10 mouse cellular contexts compared by ENCODE assay signal in the genomic region with DNA sequence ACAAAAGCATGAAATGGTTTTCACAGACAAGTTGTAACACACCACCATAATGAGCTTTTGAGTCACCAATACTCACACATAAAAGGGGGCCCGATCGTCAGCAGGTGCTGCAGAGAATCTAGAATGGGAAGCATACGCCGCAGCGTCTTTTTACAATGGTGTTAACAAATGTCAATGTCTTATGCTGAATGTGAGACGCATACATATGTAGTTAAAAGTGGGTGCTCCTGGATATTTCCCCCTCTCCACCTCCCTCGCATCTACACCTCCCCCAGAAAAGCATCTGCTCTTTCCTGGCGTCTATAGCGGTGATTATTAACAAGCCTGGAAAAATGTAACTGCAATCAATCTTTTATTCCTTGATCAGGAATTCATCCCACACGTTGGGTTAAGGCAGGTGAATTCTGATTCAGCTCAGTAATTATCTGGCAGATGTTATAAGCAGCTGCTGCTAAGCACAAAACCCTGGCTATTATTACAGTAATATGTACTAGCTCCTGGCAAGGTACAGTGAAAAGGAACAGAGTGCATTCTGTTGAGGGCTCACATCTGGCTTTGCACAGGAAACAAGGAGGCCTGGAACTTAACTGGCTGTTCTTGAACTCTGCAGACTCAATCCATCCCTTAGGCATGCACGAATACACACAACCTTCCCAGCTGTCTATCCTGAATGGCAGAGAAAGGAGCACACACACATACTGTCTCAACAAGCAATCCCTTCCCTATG.
A peak's percentile ranks its signal among the peaks of the same experiment; 100 is the strongest.
DNase-seq lines count a peak whose midpoint lies in the region; ATAC-seq and TF ChIP-seq lines count a peak whose summit lies in the region.
"Had no signal": no experiment of that assay in that cellular context is flagged by ENCODE, and none has a peak within 500 bp of the region (broad histone marks: within the 10 kb centered on the region; RNA-seq: fewer than 3 reads in every experiment).

No protein-coding gene starts in this region.

- H3K27me3 ChIP-seq in forebrain, embryonic 11.5 days (ENCODE audit: control insufficient read depth, insufficient read depth, low read length) = no peaks in the 10 kb centered on the region
- H3K27me3 ChIP-seq in forebrain, embryonic 10.5 days (ENCODE audit: poor library complexity, severe bottlenecking) = no peaks in the 10 kb centered on the region
- H3K27me3 ChIP-seq in embryonic facial prominence, embryonic 15.5 days = no peaks in the 10 kb centered on the region
- H3K27me3 ChIP-seq in midbrain, embryonic 14.5 days (ENCODE audit: control insufficient read depth, insufficient read depth, low read length) = no peaks in the 10 kb centered on the region

- H3K4me1 ChIP-seq in forebrain, embryonic 11.5 days (replicated peaks; ENCODE audit: control insufficient read depth, insufficient read depth, low read length) = no peaks in the 10 kb centered on the region; the same call in 1 of the 2 replicates
- peaks cover 8% of the 10 kb centered on the region; the same call in 1 of the 2 replicates for H3K4me1 ChIP-seq in forebrain, embryonic 10.5 days
- peaks cover 29% of the 10 kb centered on the region for H3K4me1 ChIP-seq in embryonic facial prominence, embryonic 15.5 days
- peaks cover 18% of the 10 kb centered on the region; the same call in 1 of the 2 replicates for H3K4me1 ChIP-seq in midbrain, embryonic 14.5 days (ENCODE audit: control insufficient read depth, insufficient read depth, low read length)

- no peaks in the 10 kb centered on the region for H3K36me3 ChIP-seq in forebrain, embryonic 11.5 days (ENCODE audit: control insufficient read depth, insufficient read depth, low read length)
- peaks cover 34% of the 10 kb centered on the region for H3K36me3 ChIP-seq in forebrain, embryonic 10.5 days (replicated peaks)
- H3K36me3 ChIP-seq in embryonic facial prominence, embryonic 15.5 days = no peaks in the 10 kb centered on the region
- no peaks in the 10 kb centered on the region for H3K36me3 ChIP-seq in midbrain, embryonic 14.5 days (ENCODE audit: control insufficient read depth, insufficient read depth, low read length)

- WGBS in forebrain, embryonic 11.5 days = 68% methylated on average over 11 of the region's 11 CpGs
- WGBS in forebrain, embryonic 10.5 days = 88% methylated on average over 11 of the region's 11 CpGs
- 45% methylated on average over 11 of the region's 11 CpGs for WGBS in embryonic facial prominence, embryonic 15.5 days
- WGBS in midbrain, embryonic 14.5 days = 20% methylated on average over 11 of the region's 11 CpGs

- H3K27ac ChIP-seq in forebrain, embryonic 11.5 days (ENCODE audit: low read depth, low read length) = peak overlapping the region; percentile 46; the same call in 1 of the 2 replicates
- no peak overlapping the region for H3K27ac ChIP-seq in forebrain, embryonic 10.5 days
- H3K27ac ChIP-seq in embryonic facial prominence, embryonic 15.5 days (replicated peaks) = peak overlapping the region; percentile 75
- peak overlapping the region; percentile 88 for H3K27ac ChIP-seq in layer of hippocampus, adult 2 months
- peak overlapping the region; percentile 68 for H3K27ac ChIP-seq in midbrain, embryonic 14.5 days (replicated peaks; ENCODE audit: low read depth, low read length)
- H3K27ac ChIP-seq: macrophage had no signal

- no peak for TF ChIP-seq CTCF in layer of hippocampus, adult 2 months (conservative IDR thresholded peaks at IDR 0.05)

- peak; percentile 56 for ATAC-seq in forebrain, embryonic 11.5 days (replicated peaks; ENCODE audit: low FRiP score)
- ATAC-seq in embryonic facial prominence, embryonic 15.5 days (ENCODE audit: insufficient number of reproducible peaks, low FRiP score, low TSS enrichment, low read depth) = peak; percentile 81
- peak; percentile 57; the same call in 1 of the 2 replicates for ATAC-seq in midbrain, embryonic 14.5 days (ENCODE audit: low FRiP score, low TSS enrichment)

- H3K9ac ChIP-seq in forebrain, embryonic 11.5 days (ENCODE audit: low read length) = no peak overlapping the region
- no peak overlapping the region for H3K9ac ChIP-seq in embryonic facial prominence, embryonic 15.5 days
- no peak overlapping the region; the same call in 1 of the 2 replicates for H3K9ac ChIP-seq in midbrain, embryonic 14.5 days (replicated peaks; ENCODE audit: low read length)

- H3K4me3 ChIP-seq in forebrain, embryonic 11.5 days (ENCODE audit: low read depth, low read length) = no peak overlapping the region
- H3K4me3 ChIP-seq in forebrain, embryonic 10.5 days = no peak overlapping the region
- no peak overlapping the region for H3K4me3 ChIP-seq in embryonic facial prominence, embryonic 15.5 days (replicated peaks)
- H3K4me3 ChIP-seq in layer of hippocampus, adult 2 months = peak overlapping the region; percentile 8; the same call in 1 of the 2 replicates
- H3K4me3 ChIP-seq in midbrain, embryonic 14.5 days (replicated peaks; ENCODE audit: low read depth, low read length) = no peak overlapping the region

- no peak overlapping the region for H3K4me2 ChIP-seq in forebrain, embryonic 11.5 days (ENCODE audit: low read depth, low read length, severe bottlenecking)
- no peak overlapping the region for H3K4me2 ChIP-seq in embryonic facial prominence, embryonic 15.5 days (replicated peaks)
- H3K4me2 ChIP-seq in midbrain, embryonic 14.5 days (ENCODE audit: low read length) = peak overlapping the region; percentile 16

- H3K9me3 ChIP-seq in forebrain, embryonic 11.5 days (ENCODE audit: control insufficient read depth, low read length) = no peaks in the 10 kb centered on the region
- no peaks in the 10 kb centered on the region for H3K9me3 ChIP-seq in forebrain, embryonic 10.5 days
- no peaks in the 10 kb centered on the region for H3K9me3 ChIP-seq in embryonic facial prominence, embryonic 15.5 days (replicated peaks)
- H3K9me3 ChIP-seq in midbrain, embryonic 14.5 days (ENCODE audit: control insufficient read depth, low read length) = no peaks in the 10 kb centered on the region

- no peak for DNase-seq in forebrain, embryonic 11.5 days (ENCODE audit: low spot score)
- DNase-seq in forebrain, embryonic 10.5 days (ENCODE audit: extremely low spot score, low spot score) = no peak
- peak; percentile 54 to 82 for DNase-seq in layer of hippocampus, adult 2 months (ENCODE audit: low spot score in 2 of 2)
- DNase-seq in midbrain, embryonic 14.5 days = peak; percentile 60
- no peak for DNase-seq in lung, adult 18-20 months
- DNase-seq in cerebellum, postnatal 4 days (ENCODE audit: low spot score in 2 of 2) = no peak
- no peak for DNase-seq in gastrocnemius, adult 18-20 months (ENCODE audit: low spot score)
- DNase-seq: kidney, adult 18-20 months had no signal

Comparison
In these comparisons a context has a peak if more than half of its experiments do, and no peak if none do; other contexts are left out.
1. DNase-seq: peak in layer of hippocampus, adult 2 months (2 of 2) and midbrain, embryonic 14.5 days (single experiment); none in forebrain, embryonic 11.5 days (single experiment), forebrain, embryonic 10.5 days (single experiment), lung, adult 18-20 months (0 of 2), cerebellum, postnatal 4 days (0 of 2) and gastrocnemius, adult 18-20 months (single experiment).
2. Peak in every context shown above with its lines, with median percentiles within 50 percentile points of each other: ATAC-seq.